Mouse (Mus musculus) spleen, adult 12 weeks (tissue): ENCODE data around the gene Npas3.

ENCODE experiments used
- DNase-seq: peaks from one replicate; pipeline ENCODE4 v3.0.0; 2022; ENCODE audit warnings: low spot score

Gene Npas3

GRCm38 (mm10) chr12:53410647-53411046, 162.2 kb downstream of the Npas3 start:
- DNase-seq, result no peak

GRCm38 (mm10) chr12:53416096-53416495, 167.6 kb downstream of the Npas3 start:
- no peak for DNase-seq

GRCm38 (mm10) chr12:53421701-53422100, 173.2 kb downstream of the Npas3 start:
- no peak for DNase-seq

- DNase-seq, result no peak
Measured at GRCm38 (mm10) chr12:53423631-53424030, 175.2 kb downstream of the Npas3 start.

GRCm38 (mm10) chr12:53426006-53426405, 177.5 kb downstream of the Npas3 start:
- no peak for DNase-seq

GRCm38 (mm10) chr12:53427153-53427552, 178.7 kb downstream of the Npas3 start:
- DNase-seq, result no peak

- no peak for DNase-seq
Measured at GRCm38 (mm10) chr12:53442029-53442428, 193.6 kb downstream of the Npas3 start.

- DNase-seq, result no peak
Measured at GRCm38 (mm10) chr12:53447469-53447868, 199.0 kb downstream of the Npas3 start.

GRCm38 (mm10) chr12:53448040-53448439, 199.6 kb downstream of the Npas3 start:
- no peak for DNase-seq

- DNase-seq, result no peak
Measured at GRCm38 (mm10) chr12:53467549-53467948, 219.1 kb downstream of the Npas3 start.

GRCm38 (mm10) chr12:53474486-53474885, 226.0 kb downstream of the Npas3 start:
- no peak for DNase-seq

GRCm38 (mm10) chr12:53484924-53485323, 236.4 kb downstream of the Npas3 start:
- DNase-seq, result no peak

GRCm38 (mm10) chr12:53496386-53496785, 247.9 kb downstream of the Npas3 start:
- no peak for DNase-seq

GRCm38 (mm10) chr12:53514885-53515284, 266.4 kb downstream of the Npas3 start:
- DNase-seq, result no peak

- DNase-seq, result no peak
Measured at GRCm38 (mm10) chr12:53519556-53519955, 271.1 kb downstream of the Npas3 start.

GRCm38 (mm10) chr12:53522631-53523030, 274.2 kb downstream of the Npas3 start:
- no peak for DNase-seq

GRCm38 (mm10) chr12:53527046-53527445, 278.6 kb downstream of the Npas3 start:
- DNase-seq, result no peak

- DNase-seq, result no peak
Measured at GRCm38 (mm10) chr12:53529345-53529744, 280.9 kb downstream of the Npas3 start.

- DNase-seq, result no peak
Measured at GRCm38 (mm10) chr12:53536816-53537215, 288.3 kb downstream of the Npas3 start.

- no peak for DNase-seq
Measured at GRCm38 (mm10) chr12:53556359-53556758, 307.9 kb downstream of the Npas3 start.

- DNase-seq, result no peak
Measured at GRCm38 (mm10) chr12:53558259-53558658, 309.8 kb downstream of the Npas3 start.

- DNase-seq, result no peak
Measured at GRCm38 (mm10) chr12:53566712-53567387, 318.4 kb downstream of the Npas3 start.

- no peak for DNase-seq
Measured at GRCm38 (mm10) chr12:53581181-53581580, 332.7 kb downstream of the Npas3 start.

- no peak for DNase-seq
Measured at GRCm38 (mm10) chr12:53587249-53587648, 338.8 kb downstream of the Npas3 start.
